8 mouse cellular contexts compared by ENCODE assay signal in genomic region chr5:125252664-125253063, GRCm38 (mm10).
DNase-seq lines count a peak whose midpoint lies in the region; ATAC-seq and TF ChIP-seq lines count a peak whose summit lies in the region.

No protein-coding gene starts in this region.

- no peak for DNase-seq in spleen, adult 2 months (ENCODE audit: low read depth in 1 of 2, low spot score in 2 of 2)
- no peak for DNase-seq in spleen, postnatal 36 days (ENCODE audit: low spot score in 2 of 2)
- peak; percentile 82 for DNase-seq in gastrocnemius, postnatal 25 days
- DNase-seq in kidney, postnatal 36 days: peak; percentile 72 to 80
- peak; percentile 68 to 75 for DNase-seq in urinary bladder, postnatal 4 days (ENCODE audit: low spot score in 2 of 2)
- DNase-seq in thymus, postnatal 4 days: no peak
- DNase-seq in spleen, adult 12 weeks (ENCODE audit: low spot score): no peak

- H3K4me2 ChIP-seq in intestine, embryonic 15.5 days (replicated peaks): no peak overlapping the region

- peak overlapping the region; percentile 6; the same call in 1 of the 2 replicates for H3K27ac ChIP-seq in spleen, adult 2 months (ENCODE audit: insufficient read depth, low read length)
- no peak overlapping the region for H3K27ac ChIP-seq in intestine, embryonic 15.5 days

- TF ChIP-seq CTCF in spleen, adult 2 months (IDR thresholded peaks at IDR 0.05; ENCODE audit: extremely low read depth, insufficient read depth, insufficient read length, insufficient replicate concordance): no peak

- no peak overlapping the region for H3K4me3 ChIP-seq in spleen, adult 2 months (ENCODE audit: extremely low read depth, insufficient read depth, insufficient read length)
- H3K4me3 ChIP-seq in intestine, embryonic 15.5 days (replicated peaks): no peak overlapping the region

- WGBS in spleen, adult 2 months: 80% methylated on average over 8 of the region's 8 CpGs
- WGBS in intestine, embryonic 15.5 days: 74% methylated on average over 8 of the region's 8 CpGs

- no peaks in the 10 kb centered on the region for H3K36me3 ChIP-seq in spleen, adult 2 months (ENCODE audit: control insufficient read depth, insufficient read depth, low read length)
- no peaks in the 10 kb centered on the region for H3K36me3 ChIP-seq in intestine, embryonic 15.5 days

- no peaks in the 10 kb centered on the region for H3K4me1 ChIP-seq in spleen, adult 2 months (ENCODE audit: control insufficient read depth, insufficient read depth, insufficient read length)
- 0 out of 2 replicates have a peak, but pooled peaks cover 6% of the 10 kb centered on the region for H3K4me1 ChIP-seq in intestine, embryonic 15.5 days (replicated peaks)

- H3K27me3 ChIP-seq in spleen, adult 2 months (ENCODE audit: control insufficient read depth, insufficient read depth, low read length): no peaks in the 10 kb centered on the region
- H3K27me3 ChIP-seq in intestine, embryonic 15.5 days (replicated peaks): no peaks in the 10 kb centered on the region

- H3K9ac ChIP-seq in intestine, embryonic 15.5 days: no peak overlapping the region

- no peak for TF ChIP-seq POLR2A in spleen, adult 2 months (IDR thresholded peaks at IDR 0.05; ENCODE audit: low read depth, low read length)

- H3K9me3 ChIP-seq in intestine, embryonic 15.5 days: no peaks in the 10 kb centered on the region

- no peak for ATAC-seq in intestine, embryonic 15.5 days

Comparison
In these comparisons a context has a peak if more than half of its experiments do, and no peak if none do; other contexts are left out.
1. DNase-seq: peak in gastrocnemius, postnatal 25 days (single experiment), kidney, postnatal 36 days (2 of 2) and urinary bladder, postnatal 4 days (2 of 2); none in spleen, adult 2 months (0 of 2), spleen, postnatal 36 days (0 of 2), thymus, postnatal 4 days (single experiment) and spleen, adult 12 weeks (single experiment).